Mouse (Mus musculus) regulatory T cell (primary cell): ENCODE measurements around the gene Rnf141.

Experiments
- in situ Hi-C: fragments of 300-600 bp; cut with MboI, MseI; formaldehyde crosslinking; loops from one replicate; pipeline ENCODE4 v1.15.1; 2025; ENCODE audit warnings: high pct_unique_total_duplicates

Gene Rnf141

GRCm38 (mm10) chr7:110834018-110834417 is 10.2 kb downstream of the Rnf141 start:
- in situ Hi-C loops = no loop called here

- in situ Hi-C loops = no loop called here
Observed at GRCm38 (mm10) chr7:110833024-110833423, 11.2 kb downstream of the Rnf141 start.

DNA sequence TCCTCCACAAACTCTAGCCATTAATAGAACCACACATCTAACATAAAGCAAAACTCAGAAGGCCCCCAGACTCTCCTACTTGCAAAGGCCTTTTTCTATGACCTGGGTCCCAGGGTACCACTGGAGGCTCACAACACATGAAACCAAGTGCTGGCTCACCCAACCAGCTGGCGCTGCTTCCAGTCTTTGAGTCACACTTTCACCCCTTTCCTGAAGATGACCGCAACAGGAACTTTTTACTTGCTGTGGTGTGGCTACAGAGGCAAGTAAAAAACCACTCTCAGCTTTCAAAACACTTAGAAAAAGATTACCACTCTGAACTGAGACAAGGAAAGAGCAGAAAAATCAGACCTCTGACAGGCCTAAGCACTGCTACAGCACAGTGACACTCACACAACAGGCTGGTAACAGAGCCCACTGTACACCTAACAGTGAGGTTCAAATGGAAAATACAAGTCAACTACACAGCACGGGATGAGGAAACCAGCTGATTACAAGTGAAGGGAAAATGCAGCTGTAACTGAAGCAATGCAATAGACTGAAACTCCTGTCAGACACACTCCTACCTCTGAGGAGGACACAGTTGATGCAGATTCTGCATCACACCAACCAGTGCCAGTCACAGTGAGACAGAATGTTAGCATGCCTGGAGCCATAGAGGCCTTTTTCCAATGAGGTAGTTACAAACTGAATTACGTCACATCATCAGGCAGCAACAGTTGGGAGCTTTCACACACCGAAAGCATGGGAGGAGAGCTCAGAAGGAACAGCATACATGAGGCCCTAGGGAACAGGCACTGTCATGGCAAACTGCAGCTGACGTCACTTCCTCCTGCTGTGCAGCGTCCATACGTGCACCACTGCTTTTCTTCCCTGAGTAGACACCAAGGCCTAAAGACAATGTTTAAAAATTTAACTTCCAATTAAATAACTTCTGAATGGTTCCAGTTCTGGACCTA is 20.0 kb downstream of the Rnf141 start:
- in situ Hi-C loops = no loop called here

- in situ Hi-C loops = no loop called here
Observed at GRCm38 (mm10) chr7:110823593-110823992, 20.7 kb downstream of the Rnf141 start.

GRCm38 (mm10) chr7:110823076-110823475 is 21.2 kb downstream of the Rnf141 start:
- in situ Hi-C loops = no loop called here

GRCm38 (mm10) chr7:110822055-110822454 is 22.2 kb downstream of the Rnf141 start:
- in situ Hi-C loops = no loop called here

GRCm38 (mm10) chr7:110821653-110822052 is 22.6 kb downstream of the Rnf141 start:
- in situ Hi-C loops = no loop called here

- in situ Hi-C loops = no loop called here
Observed at GRCm38 (mm10) chr7:110821068-110821467, 23.2 kb downstream of the Rnf141 start.

DNA sequence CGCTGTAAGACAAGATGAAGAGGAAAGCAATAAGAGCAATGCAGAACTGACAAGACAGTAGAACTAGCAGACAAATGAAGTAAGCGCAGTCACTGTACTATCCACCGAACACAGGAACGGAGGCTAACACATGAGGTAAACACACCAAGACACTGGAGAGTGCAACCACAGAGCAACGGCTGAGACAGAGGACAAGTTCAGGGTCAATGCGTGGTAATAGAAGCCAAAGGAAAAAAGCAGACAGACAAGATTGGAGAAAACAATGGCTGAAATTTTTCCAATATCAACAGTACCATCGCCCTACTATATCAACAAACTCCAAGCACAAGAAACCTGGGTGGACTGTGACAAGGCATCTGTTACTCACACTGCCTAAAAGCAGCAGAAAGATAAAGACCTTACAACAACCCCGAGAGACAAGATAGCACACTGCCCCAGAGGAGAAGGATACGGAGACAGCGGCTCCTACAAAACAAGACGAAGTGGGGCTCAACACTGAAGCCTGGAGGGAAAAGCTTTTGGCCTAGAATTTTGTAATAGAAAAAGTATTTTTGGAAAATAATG is 25.4 kb downstream of the Rnf141 start:
- in situ Hi-C loops = no loop called here

DNA sequence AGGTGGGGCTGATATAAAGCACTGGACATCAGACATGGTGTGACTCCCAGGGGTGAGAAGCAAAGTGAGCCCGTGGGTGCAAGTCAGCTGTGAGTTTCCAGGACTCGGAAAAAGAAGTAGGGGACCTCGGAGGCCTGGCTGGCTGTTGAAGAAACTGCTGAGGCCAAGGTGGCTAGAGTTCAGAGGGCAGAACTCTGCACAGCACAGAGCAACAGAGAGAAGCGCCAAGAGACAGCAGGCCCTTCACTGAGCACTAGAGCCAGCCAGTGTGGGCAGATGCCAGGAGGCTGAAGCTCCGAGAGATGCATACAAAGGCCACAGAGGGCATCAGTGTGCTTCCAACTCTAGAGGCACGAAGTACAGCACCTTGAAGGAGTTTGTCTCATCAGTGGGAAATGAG is 26.1 kb downstream of the Rnf141 start:
- in situ Hi-C loops = no loop called here

DNA sequence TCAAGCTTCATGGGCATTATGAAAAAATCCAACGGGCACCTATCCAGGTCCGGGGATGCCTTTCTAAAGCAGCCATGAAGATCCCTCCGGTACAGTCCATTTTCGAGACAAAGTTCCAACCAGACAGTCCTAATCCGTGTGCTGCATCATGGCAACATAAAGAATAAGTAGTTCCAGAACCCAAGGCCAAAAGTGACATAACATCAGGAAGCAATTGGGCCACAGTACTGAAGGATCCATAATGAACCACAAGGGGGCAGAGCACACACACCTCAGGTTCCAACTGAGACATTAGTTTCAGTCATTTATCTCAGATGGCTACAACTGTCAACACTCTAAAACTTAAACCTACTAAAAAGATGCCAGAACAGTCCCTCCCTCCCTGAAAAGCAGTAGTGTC is 28.2 kb downstream of the Rnf141 start:
- in situ Hi-C loops = no loop called here

DNA sequence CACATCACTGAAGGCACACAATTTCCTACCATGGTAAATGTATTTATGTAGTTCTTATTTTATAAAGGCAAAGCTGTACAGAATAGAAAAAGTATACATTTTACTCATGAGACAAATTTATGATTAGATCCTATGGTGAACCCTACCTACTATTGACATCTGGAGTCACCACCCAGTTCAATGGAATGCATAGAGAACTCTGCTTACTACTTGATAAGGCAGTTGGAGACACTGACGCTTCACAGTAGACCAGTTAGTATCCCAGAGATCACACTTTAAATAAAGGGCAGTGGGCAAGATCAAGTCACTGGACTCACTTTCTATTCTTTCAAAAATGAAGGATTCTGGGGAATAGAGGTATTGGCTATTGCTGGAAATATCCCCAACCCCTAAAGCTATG is 30.3 kb downstream of the Rnf141 start:
- in situ Hi-C loops = loop anchor here (5.0 kb wide), 1 partner anchor 113 kb away; no protein-coding TSS in a partner anchor

- in situ Hi-C loops = loop anchor here (5.0 kb wide), 1 partner anchor 116 kb away; no protein-coding TSS in a partner anchor
Observed at GRCm38 (mm10) chr7:110811529-110811928, 32.7 kb downstream of the Rnf141 start.

- in situ Hi-C loops = loop anchor here (5.0 kb wide), 1 partner anchor 116 kb away; no protein-coding TSS in a partner anchor
Observed at GRCm38 (mm10) chr7:110810995-110811394, 33.3 kb downstream of the Rnf141 start.

- in situ Hi-C loops = loop anchor here (5.0 kb wide), 1 partner anchor 117 kb away; no protein-coding TSS in a partner anchor
Observed at GRCm38 (mm10) chr7:110809585-110810557, 34.4 kb downstream of the Rnf141 start.

- in situ Hi-C loops = no loop called here
Observed at GRCm38 (mm10) chr7:110808962-110809361, 35.3 kb downstream of the Rnf141 start.

- in situ Hi-C loops = no loop called here
Observed at GRCm38 (mm10) chr7:110807460-110808030, 36.7 kb downstream of the Rnf141 start.

- in situ Hi-C loops = loop anchor here (5.0 kb wide), 2 partner anchors 77 to 208 kb away; no protein-coding TSS in a partner anchor
Observed at GRCm38 (mm10) chr7:110804266-110804665, 40.0 kb downstream of the Rnf141 start.

GRCm38 (mm10) chr7:110803131-110803530 is 41.1 kb downstream of the Rnf141 start:
- in situ Hi-C loops = loop anchor here (5.0 kb wide), 2 partner anchors 76 to 209 kb away; no protein-coding TSS in a partner anchor

GRCm38 (mm10) chr7:110801028-110801427 is 43.2 kb downstream of the Rnf141 start:
- in situ Hi-C loops = loop anchor here (5.0 kb wide), 2 partner anchors 74 to 211 kb away; no protein-coding TSS in a partner anchor
